Mouse (Mus musculus) embryonic facial prominence, embryonic 15.5 days (tissue): ENCODE measurements around the gene Larp1. TPM values are rescaled to one million over a fixed set of nuclear protein-coding genes. Genes with fewer than 3 reads are reported as not detected.
A peak's percentile ranks its signal among the peaks of the same experiment; 100 is the strongest.

Experiments used
- ATAC-seq: fragments of 200-750 bp; cut with Nextera tagmentation; 2 replicates; pipeline ENCODE4 v1.8.0; 2017; ENCODE audit warnings: low read depth, moderate TSS enrichment; ENCODE audit not compliant: insufficient number of reproducible peaks, low FRiP score, low TSS enrichment
- H3K27ac ChIP-seq: fragments of 300-500 bp; sonication (generic); replicated peaks from 2 replicates; pipeline ENCODE4 v1.5.1; 2015; ENCODE audit warnings: mild to moderate bottlenecking, inconsistent platforms
- H3K27me3 ChIP-seq: fragments of 300-500 bp; sonication (generic); 2 replicates; pipeline ENCODE4 v1.6.1; 2015; ENCODE audit warnings: inconsistent platforms
- H3K36me3 ChIP-seq: fragments of 300-500 bp; sonication (generic); 2 replicates; pipeline ENCODE4 v1.6.1; 2015; ENCODE audit warnings: mild to moderate bottlenecking, inconsistent platforms
- H3K4me1 ChIP-seq: fragments of 300-500 bp; sonication (generic); 2 replicates; pipeline ENCODE4 v1.6.1; 2015; ENCODE audit warnings: inconsistent platforms
- H3K4me2 ChIP-seq: fragments of 300-500 bp; sonication (generic); replicated peaks from 2 replicates; pipeline ENCODE4 v1.6.1; 2015; ENCODE audit warnings: mild to moderate bottlenecking, inconsistent platforms
- H3K4me3 ChIP-seq: fragments of 300-500 bp; sonication (generic); replicated peaks from 2 replicates; pipeline ENCODE4 v1.5.1; 2015; ENCODE audit warnings: mild to moderate bottlenecking, inconsistent platforms
- H3K9ac ChIP-seq: fragments of 300-500 bp; sonication (generic); 2 replicates; pipeline ENCODE4 v1.6.1; 2015; ENCODE audit warnings: inconsistent platforms
- H3K9me3 ChIP-seq: fragments of 300-500 bp; sonication (generic); replicated peaks from 2 replicates; pipeline ENCODE4 v1.6.1; 2016; ENCODE audit warnings: inconsistent platforms
- WGBS: fragments of 180-500 bp; shearing (Covaris S2); methylation state at CpG from one replicate; pipeline ENCODE4 v1.1.7; 2015; 5-methylcytosine and 5-hydroxymethylcytosine counted together
- polyA plus RNA-seq: library from polyadenylated mRNA; unstranded; fragments of >200 nt; fragmentation: Nextera tagmentation; extraction: Ambion mirVana; gene quantifications from 2 replicates; pipeline ENCODE4 v1.2.1, GENCODE M21; 2015

Larp1 gene
- polyA plus RNA-seq, 1 experiment from 2014 or later: 19.3 TPM

- Histone ChIP-seq H3K9ac (no peak overlapping the region), H3K36me3 (no peaks in the 10 kb centered on the region), H3K4me3 (no peak overlapping the region), H3K4me1 (peaks cover 54% of the 10 kb centered on the region), H3K4me2 (no peak overlapping the region), H3K27me3 (no peaks in the 10 kb centered on the region), H3K27ac (no peak overlapping the region), H3K9me3 (no peaks in the 10 kb centered on the region)
- no peak for ATAC-seq
- 66% methylated on average over 2 of the region's 2 CpGs for WGBS
Measured at GRCm38 (mm10) chr11:58015339-58015738, 6.5 kb downstream of the Larp1 start.

- 35% methylated on average over 3 of the region's 3 CpGs for WGBS
- 0 out of 2 replicates have a peak overlapping the region, but pooled peaks have one; percentile 8 for H3K4me2 ChIP-seq
- peak overlapping the region; percentile 72; the same call in 1 of the 2 replicates for H3K27ac ChIP-seq
- peaks cover 54% of the 10 kb centered on the region for H3K4me1 ChIP-seq
- H3K4me3 ChIP-seq: no peak overlapping the region
- H3K9me3 ChIP-seq: no peaks in the 10 kb centered on the region
- no peaks in the 10 kb centered on the region for H3K27me3 ChIP-seq
- H3K36me3 ChIP-seq: no peaks in the 10 kb centered on the region
- ATAC-seq: no peak
- no peak overlapping the region for H3K9ac ChIP-seq
Measured at GRCm38 (mm10) chr11:58016371-58016770, 7.5 kb downstream of the Larp1 start.

- Histone ChIP-seq H3K4me1 (peaks cover 55% of the 10 kb centered on the region), H3K27me3 (no peaks in the 10 kb centered on the region), H3K4me3 (no peak overlapping the region), H3K9ac (no peak overlapping the region), H3K4me2 (no peak overlapping the region), H3K36me3 (no peaks in the 10 kb centered on the region), H3K9me3 (no peaks in the 10 kb centered on the region), H3K27ac (peak overlapping the region; percentile 72)
- 50% methylated on average over 1 of the region's 1 CpGs for WGBS
- ATAC-seq: no peak
Measured at GRCm38 (mm10) chr11:58017422-58017821, 8.6 kb downstream of the Larp1 start.

- no peak for ATAC-seq
- Histone ChIP-seq H3K36me3 (no peaks in the 10 kb centered on the region), H3K9ac (no peak overlapping the region), H3K27me3 (no peaks in the 10 kb centered on the region), H3K27ac (0 out of 2 replicates have a peak overlapping the region, but pooled peaks have one; percentile 34), H3K4me1 (peaks cover 52% of the 10 kb centered on the region), H3K9me3 (no peaks in the 10 kb centered on the region), H3K4me3 (no peak overlapping the region), H3K4me2 (no peak overlapping the region)
- 64% methylated on average over 2 of the region's 2 CpGs for WGBS
Measured at GRCm38 (mm10) chr11:58018287-58018686, 9.4 kb downstream of the Larp1 start.

GRCm38 (mm10) chr11:58018701-58019100 is 9.8 kb downstream of the Larp1 start:
- Histone ChIP-seq H3K27me3 (no peaks in the 10 kb centered on the region), H3K4me1 (peaks cover 52% of the 10 kb centered on the region), H3K4me2 (no peak overlapping the region), H3K27ac (0 out of 2 replicates have a peak overlapping the region, but pooled peaks have one; percentile 34), H3K36me3 (no peaks in the 10 kb centered on the region), H3K9ac (no peak overlapping the region), H3K4me3 (no peak overlapping the region), H3K9me3 (no peaks in the 10 kb centered on the region)
- ATAC-seq: no peak
- 89% methylated on average over 4 of the region's 4 CpGs for WGBS

GRCm38 (mm10) chr11:58021095-58021494 is 12.2 kb downstream of the Larp1 start:
- WGBS: 56% methylated on average over 1 of the region's 1 CpGs
- Histone ChIP-seq H3K9ac (no peak overlapping the region), H3K4me2 (no peak overlapping the region), H3K4me3 (no peak overlapping the region), H3K9me3 (no peaks in the 10 kb centered on the region), H3K27ac (0 out of 2 replicates have a peak overlapping the region, but pooled peaks have one; percentile 12), H3K36me3 (no peaks in the 10 kb centered on the region), H3K4me1 (peaks cover 58% of the 10 kb centered on the region), H3K27me3 (no peaks in the 10 kb centered on the region)
- ATAC-seq: no peak

- no peak overlapping the region for H3K4me2 ChIP-seq
- no peak for ATAC-seq
- no peaks in the 10 kb centered on the region for H3K36me3 ChIP-seq
- no peaks in the 10 kb centered on the region for H3K9me3 ChIP-seq
- no peak overlapping the region for H3K9ac ChIP-seq
- H3K27me3 ChIP-seq: no peaks in the 10 kb centered on the region
- 32% methylated on average over 2 of the region's 2 CpGs for WGBS
- no peak overlapping the region for H3K4me3 ChIP-seq
- H3K4me1 ChIP-seq: peaks cover 53% of the 10 kb centered on the region
- peak overlapping the region; percentile 12; the same call in 1 of the 2 replicates for H3K27ac ChIP-seq
Measured at GRCm38 (mm10) chr11:58021618-58022017, 12.8 kb downstream of the Larp1 start.

- no peak overlapping the region for H3K4me3 ChIP-seq
- H3K27me3 ChIP-seq: no peaks in the 10 kb centered on the region
- no peaks in the 10 kb centered on the region for H3K36me3 ChIP-seq
- WGBS: 25% methylated on average over 1 of the region's 1 CpGs
- no peak overlapping the region for H3K4me2 ChIP-seq
- no peak for ATAC-seq
- no peak overlapping the region for H3K27ac ChIP-seq
- H3K9ac ChIP-seq: no peak overlapping the region
- H3K4me1 ChIP-seq: peaks cover 30% of the 10 kb centered on the region
- H3K9me3 ChIP-seq: no peaks in the 10 kb centered on the region
Measured at GRCm38 (mm10) chr11:58024271-58024670, 15.4 kb downstream of the Larp1 start.

GRCm38 (mm10) chr11:58024671-58025070 is 15.8 kb downstream of the Larp1 start:
- H3K4me2 ChIP-seq: no peak overlapping the region
- no peak overlapping the region for H3K27ac ChIP-seq
- H3K36me3 ChIP-seq: no peaks in the 10 kb centered on the region
- no peaks in the 10 kb centered on the region for H3K9me3 ChIP-seq
- no peak overlapping the region for H3K9ac ChIP-seq
- ATAC-seq: no peak
- 75% methylated on average over 2 of the region's 2 CpGs for WGBS
- peaks cover 30% of the 10 kb centered on the region for H3K4me1 ChIP-seq
- H3K27me3 ChIP-seq: no peaks in the 10 kb centered on the region
- H3K4me3 ChIP-seq: no peak overlapping the region

- no peak for ATAC-seq
- H3K4me1 ChIP-seq: peaks cover 26% of the 10 kb centered on the region
- H3K9ac ChIP-seq: no peak overlapping the region
- no peaks in the 10 kb centered on the region for H3K27me3 ChIP-seq
- 82% methylated on average over 4 of the region's 4 CpGs for WGBS
- H3K4me3 ChIP-seq: no peak overlapping the region
- H3K9me3 ChIP-seq: no peaks in the 10 kb centered on the region
- no peaks in the 10 kb centered on the region for H3K36me3 ChIP-seq
- H3K27ac ChIP-seq: no peak overlapping the region
- no peak overlapping the region for H3K4me2 ChIP-seq
Measured at GRCm38 (mm10) chr11:58025881-58026280, 17.0 kb downstream of the Larp1 start.

GRCm38 (mm10) chr11:58026337-58026736 is 17.5 kb downstream of the Larp1 start:
- Histone ChIP-seq H3K9ac (no peak overlapping the region), H3K4me3 (no peak overlapping the region), H3K27me3 (no peaks in the 10 kb centered on the region), H3K4me2 (no peak overlapping the region), H3K9me3 (no peaks in the 10 kb centered on the region), H3K36me3 (no peaks in the 10 kb centered on the region), H3K4me1 (peaks cover 25% of the 10 kb centered on the region), H3K27ac (no peak overlapping the region)
- 49% methylated on average over 3 of the region's 3 CpGs for WGBS
- no peak for ATAC-seq

GRCm38 (mm10) chr11:58026860-58027259 is 18.0 kb downstream of the Larp1 start:
- H3K4me1 ChIP-seq: peaks cover 24% of the 10 kb centered on the region
- H3K27ac ChIP-seq: no peak overlapping the region
- WGBS: 53% methylated on average over 1 of the region's 1 CpGs

More at GRCm38 (mm10) chr11:58026860-58027259, 18.0 kb downstream of the Larp1 start:
- Histone ChIP-seq H3K27me3 (no peaks in the 10 kb centered on the region), H3K36me3 (no peaks in the 10 kb centered on the region), H3K4me3 (no peak overlapping the region), H3K9ac (no peak overlapping the region), H3K4me2 (no peak overlapping the region), H3K9me3 (no peaks in the 10 kb centered on the region)
- ATAC-seq: no peak
